23 mouse cellular contexts compared by ENCODE assay signal in the genomic region with DNA sequence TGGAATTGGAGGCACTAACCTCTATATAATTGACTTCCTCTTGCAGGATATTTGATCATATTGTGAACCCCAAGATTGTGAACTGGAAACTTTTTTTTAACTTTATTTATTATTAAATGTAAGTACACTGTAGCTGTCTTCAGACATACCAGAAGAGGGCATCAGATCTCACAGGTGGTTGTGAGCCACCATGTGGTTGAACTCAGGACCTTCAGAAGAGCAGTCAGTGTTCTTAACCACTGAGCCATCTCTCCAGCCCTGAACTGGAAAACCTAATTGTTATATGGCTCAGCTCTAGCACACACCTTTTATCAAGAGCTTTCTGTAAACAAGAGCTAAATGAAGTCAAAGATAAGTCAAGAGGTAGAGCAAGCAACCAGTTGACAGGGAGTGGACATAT. TPM values are rescaled to one million over a fixed set of nuclear protein-coding genes. Genes with fewer than 3 reads are reported as not detected.
DNase-seq lines count a peak whose midpoint lies in the region; ATAC-seq and TF ChIP-seq lines count a peak whose summit lies in the region.
"Had no signal": no experiment of that assay in that cellular context is flagged by ENCODE, and none has a peak within 500 bp of the region (broad histone marks: within the 10 kb centered on the region; RNA-seq: fewer than 3 reads in every experiment).

No protein-coding gene starts in this region.

- intact Hi-C loops in heart, adult 2 months (cut with DNase I): no loop called here

- H3K36me3 ChIP-seq in heart, adult 2 months (ENCODE audit: control insufficient read depth, insufficient read depth, low read length): no peaks in the 10 kb centered on the region
- peaks cover 2% of the 10 kb centered on the region for H3K36me3 ChIP-seq in heart, embryonic 12.5 days
- no peaks in the 10 kb centered on the region for H3K36me3 ChIP-seq in liver, postnatal 0 days (replicated peaks; ENCODE audit: insufficient read depth, low read length)
- H3K36me3 ChIP-seq: stomach, embryonic 15.5 days had no signal

- no peak overlapping the region for H3K9ac ChIP-seq in heart, adult 2 months (ENCODE audit: low read depth, low read length)
- H3K9ac ChIP-seq in heart, embryonic 12.5 days: no peak overlapping the region
- H3K9ac ChIP-seq in liver, postnatal 0 days (replicated peaks): no peak overlapping the region
- H3K9ac ChIP-seq: forebrain, embryonic 12.5 days; limb, embryonic 15.5 days; lung, embryonic 15.5 days; midbrain, embryonic 12.5 days; stomach, embryonic 15.5 days had no signal

- no peak for DNase-seq in heart, adult 2 months
- no peak for DNase-seq in liver, postnatal 0 days
- DNase-seq in liver: no peak
- peak; percentile 54 to 58 for DNase-seq in B cell, adult 2 months
- DNase-seq in cerebellum, adult 9-11 months: no peak
- DNase-seq: adrenal gland, postnatal 36 days; cerebellum, adult 18-20 months; gastrocnemius, postnatal 14 days; kidney, postnatal 10 days had no signal

- H3K4me2 ChIP-seq in heart, embryonic 12.5 days: no peak overlapping the region
- no peak overlapping the region for H3K4me2 ChIP-seq in liver, postnatal 0 days (ENCODE audit: low read depth, low read length)
- H3K4me2 ChIP-seq: forebrain, embryonic 12.5 days; limb, embryonic 15.5 days; lung, embryonic 15.5 days; midbrain, embryonic 12.5 days; stomach, embryonic 15.5 days had no signal

- no peaks in the 10 kb centered on the region for H3K27me3 ChIP-seq in heart, adult 2 months (ENCODE audit: control insufficient read depth, insufficient read depth, low read length)
- no peaks in the 10 kb centered on the region for H3K27me3 ChIP-seq in heart, embryonic 12.5 days (replicated peaks)
- H3K27me3 ChIP-seq in liver, postnatal 0 days (ENCODE audit: insufficient read depth, low read length): no peaks in the 10 kb centered on the region
- H3K27me3 ChIP-seq: forebrain, embryonic 12.5 days; limb, embryonic 15.5 days; lung, embryonic 15.5 days; midbrain, embryonic 12.5 days; stomach, embryonic 15.5 days had no signal

- no peak overlapping the region for H3K4me3 ChIP-seq in heart, adult 2 months
- H3K4me3 ChIP-seq in heart, embryonic 12.5 days: no peak overlapping the region
- H3K4me3 ChIP-seq in liver, postnatal 0 days (ENCODE audit: low read depth, low read length): no peak overlapping the region
- H3K4me3 ChIP-seq in bone marrow, adult 2 months (replicated peaks; ENCODE audit: control insufficient read depth, low read depth, low read length): no peak overlapping the region
- H3K4me3 ChIP-seq: forebrain, embryonic 12.5 days; hindbrain, embryonic 10.5 days; limb, embryonic 15.5 days; lung, embryonic 15.5 days; midbrain, embryonic 12.5 days; stomach, embryonic 15.5 days had no signal

- H3K27ac ChIP-seq in heart, adult 2 months: no peak overlapping the region
- no peak overlapping the region for H3K27ac ChIP-seq in heart, embryonic 12.5 days (ENCODE audit: poor library complexity, severe bottlenecking)
- no peak overlapping the region for H3K27ac ChIP-seq in liver, postnatal 0 days (ENCODE audit: low read depth)
- H3K27ac ChIP-seq in bone marrow, adult 2 months (ENCODE audit: control insufficient read depth, insufficient read depth, low read depth, low read length, poor library complexity): no peak overlapping the region
- H3K27ac ChIP-seq: forebrain, embryonic 12.5 days; hindbrain, embryonic 10.5 days; limb, embryonic 15.5 days; lung, embryonic 15.5 days; midbrain, embryonic 12.5 days; stomach, embryonic 15.5 days had no signal

- no peak for TF ChIP-seq POLR2A in heart, adult 2 months (IDR thresholded peaks at IDR 0.05; ENCODE audit: insufficient read depth, low read depth, low read length)
- no peak for TF ChIP-seq POLR2A in bone marrow, adult 2 months (IDR thresholded peaks at IDR 0.05; ENCODE audit: borderline replicate concordance, control insufficient read depth, low read depth, low read length)

- H3K9me3 ChIP-seq in heart, embryonic 12.5 days (replicated peaks): no peaks in the 10 kb centered on the region
- H3K9me3 ChIP-seq in liver, postnatal 0 days (ENCODE audit: low read length): no peaks in the 10 kb centered on the region
- H3K9me3 ChIP-seq: forebrain, embryonic 12.5 days; hindbrain, embryonic 10.5 days; limb, embryonic 15.5 days; lung, embryonic 15.5 days; midbrain, embryonic 12.5 days; stomach, embryonic 15.5 days had no signal

- no peak for ATAC-seq in heart, embryonic 12.5 days (ENCODE audit: insufficient number of reproducible peaks, low FRiP score)
- ATAC-seq in liver, postnatal 0 days: no peak
- no peak for ATAC-seq in activated CD4-positive, CD25-positive, alpha-beta regulatory T cell, adult 4 months

- no peaks in the 10 kb centered on the region for H3K79me2 ChIP-seq in heart, adult 2 months (replicated peaks; ENCODE audit: control insufficient read depth, insufficient read depth, low read length)

- H3K4me1 ChIP-seq in heart, adult 2 months (ENCODE audit: control insufficient read depth, insufficient read depth, low read length): no peaks in the 10 kb centered on the region
- no peaks in the 10 kb centered on the region for H3K4me1 ChIP-seq in heart, embryonic 12.5 days (replicated peaks)
- 0 out of 2 replicates have a peak, but pooled peaks cover 8% of the 10 kb centered on the region for H3K4me1 ChIP-seq in liver, postnatal 0 days (ENCODE audit: insufficient read depth)
- H3K4me1 ChIP-seq in bone marrow, adult 2 months (ENCODE audit: control insufficient read depth, insufficient read depth, low read length): peaks cover 3% of the 10 kb centered on the region
- H3K4me1 ChIP-seq: forebrain, embryonic 12.5 days; hindbrain, embryonic 10.5 days; limb, embryonic 15.5 days; lung, embryonic 15.5 days; midbrain, embryonic 12.5 days; stomach, embryonic 15.5 days had no signal

- no peak for TF ChIP-seq EP300 in heart, adult 2 months (IDR thresholded peaks at IDR 0.05; ENCODE audit: insufficient read depth, low read depth, low read length)
- TF ChIP-seq EP300 in liver, postnatal 0 days (IDR thresholded peaks at IDR 0.05; ENCODE audit: low read depth): no peak

- TF ChIP-seq CTCF in heart, adult 2 months (IDR thresholded peaks at IDR 0.05): peak; percentile 33
- peak; percentile 61 for TF ChIP-seq CTCF in liver, postnatal 0 days (IDR thresholded peaks at IDR 0.05; ENCODE audit: low read depth)
- TF ChIP-seq CTCF in bone marrow, adult 2 months (IDR thresholded peaks at IDR 0.05; ENCODE audit: control insufficient read depth, insufficient read depth, low read length): peak; percentile 13; the same call in 1 of the 2 replicates

RNA-seq across cellular contexts. Expression of gene Dusp2, which starts 29.8 kb away (rescaled TPM):
- total RNA-seq in heart, adult 2 months (2021): under 1 TPM; 0.44 to 0.45 TPM
- polyA plus RNA-seq in heart, adult 2 months (2012; rRNA removed): 0.97 and 1.1 TPM in 2 replicates
- 23.8 and 26.3 TPM in 2 replicates for polyA plus RNA-seq in heart, embryonic 12.5 days (2016; fragmentation: Nextera tagmentation; extraction: Ambion mirVana)
- polyA plus RNA-seq in liver, postnatal 0 days (2015; fragmentation: Nextera tagmentation; extraction: Ambion mirVana): 5.6 and 5.9 TPM in 2 replicates
- polyA plus RNA-seq in bone marrow, adult 2 months (2011; ENCODE audit: insufficient read depth, insufficient read length, low replicate concordance, missing spikeins): 15.1 and 23.2 TPM in 2 replicates
- polyA plus RNA-seq in activated CD4-positive, CD25-positive, alpha-beta regulatory T cell, adult 4 months (2017; shearing (Covaris generic)): 10 to 100 TPM; 18.6 to 38.6 TPM

RNA-seq across cellular contexts. Expression of gene Astl, which starts 32.3 kb away (rescaled TPM):
- total RNA-seq in heart, adult 2 months (2021): not detected
- polyA plus RNA-seq in heart, adult 2 months (2012; rRNA removed): not detected in 2 replicates
- not detected in 2 replicates for polyA plus RNA-seq in heart, embryonic 12.5 days (2016; fragmentation: Nextera tagmentation; extraction: Ambion mirVana)
- polyA plus RNA-seq in liver, postnatal 0 days (2015; fragmentation: Nextera tagmentation; extraction: Ambion mirVana): not detected in 2 replicates
- not detected in 2 replicates for polyA plus RNA-seq in bone marrow, adult 2 months (2011; ENCODE audit: insufficient read depth, insufficient read length, low replicate concordance, missing spikeins)
- under 1 TPM; 0.28 to 0.37 TPM for polyA plus RNA-seq in activated CD4-positive, CD25-positive, alpha-beta regulatory T cell, adult 4 months (2017; shearing (Covaris generic))
- total RNA-seq: adrenal gland, postnatal 36 days; gastrocnemius, postnatal 14 days; layer of hippocampus, adult 18-20 months; left cerebral cortex, postnatal 25 days had no signal
- polyA plus RNA-seq: forebrain, embryonic 12.5 days; heart, postnatal 0 days; hindbrain, embryonic 10.5 days; intestine, embryonic 14.5 days; lung, embryonic 15.5 days; midbrain, embryonic 12.5 days; neural tube, embryonic 14.5 days; stomach, embryonic 15.5 days had no signal

RNA-seq across cellular contexts. Expression of gene Stard7, which starts 36.1 kb away (rescaled TPM):
- 100 to 1,000 TPM; 150 to 165 TPM for total RNA-seq in heart, adult 2 months (2021)
- polyA plus RNA-seq in heart, adult 2 months (2012; rRNA removed): 64.0 and 151 TPM in 2 replicates
- polyA plus RNA-seq in heart, embryonic 12.5 days (2016; fragmentation: Nextera tagmentation; extraction: Ambion mirVana): 135 and 136 TPM in 2 replicates
- 41.7 and 44.7 TPM in 2 replicates for polyA plus RNA-seq in liver, postnatal 0 days (2015; fragmentation: Nextera tagmentation; extraction: Ambion mirVana)
- polyA plus RNA-seq in bone marrow, adult 2 months (2011; ENCODE audit: insufficient read depth, insufficient read length, low replicate concordance, missing spikeins): 23.7 and 25.4 TPM in 2 replicates
- 10 to 100 TPM; 23.4 to 27.2 TPM for polyA plus RNA-seq in activated CD4-positive, CD25-positive, alpha-beta regulatory T cell, adult 4 months (2017; shearing (Covaris generic))

RNA-seq across cellular contexts. Expression of gene Adra2b, which starts 56.9 kb away (rescaled TPM):
- 1 to 10 TPM in 1 of 2 experiments, under 1 TPM in 1; 0.73 to 1.1 TPM for total RNA-seq in heart, adult 2 months (2021)
- 1.0 and 1.6 TPM in 2 replicates for polyA plus RNA-seq in heart, adult 2 months (2012; rRNA removed)
- 7.1 and 7.6 TPM in 2 replicates for polyA plus RNA-seq in heart, embryonic 12.5 days (2016; fragmentation: Nextera tagmentation; extraction: Ambion mirVana)
- polyA plus RNA-seq in liver, postnatal 0 days (2015; fragmentation: Nextera tagmentation; extraction: Ambion mirVana): 4.7 and 4.8 TPM in 2 replicates
- 0.74 TPM in 1 of 2 replicates, not detected in the other for polyA plus RNA-seq in bone marrow, adult 2 months (2011; ENCODE audit: insufficient read depth, insufficient read length, low replicate concordance, missing spikeins)
- polyA plus RNA-seq in activated CD4-positive, CD25-positive, alpha-beta regulatory T cell, adult 4 months (2017; shearing (Covaris generic)): not detected

RNA-seq across cellular contexts. Expression of gene Tmem127, which starts 58.4 kb away (rescaled TPM):
- 10 to 100 TPM; 24.8 to 27.4 TPM for total RNA-seq in heart, adult 2 months (2021)
- polyA plus RNA-seq in heart, adult 2 months (2012; rRNA removed): 45.6 and 64.8 TPM in 2 replicates
- 24.7 and 27.8 TPM in 2 replicates for polyA plus RNA-seq in heart, embryonic 12.5 days (2016; fragmentation: Nextera tagmentation; extraction: Ambion mirVana)
- polyA plus RNA-seq in liver, postnatal 0 days (2015; fragmentation: Nextera tagmentation; extraction: Ambion mirVana): 10.0 and 11.4 TPM in 2 replicates
- 16.0 and 27.7 TPM in 2 replicates for polyA plus RNA-seq in bone marrow, adult 2 months (2011; ENCODE audit: insufficient read depth, insufficient read length, low replicate concordance, missing spikeins)
- 10 to 100 TPM; 50.2 to 63.5 TPM for polyA plus RNA-seq in activated CD4-positive, CD25-positive, alpha-beta regulatory T cell, adult 4 months (2017; shearing (Covaris generic))

Comparison
In these comparisons a context has a peak if more than half of its experiments do, and no peak if none do; other contexts are left out.
1. DNase-seq: peak in B cell, adult 2 months (2 of 2); none in heart, adult 2 months (0 of 2), liver, postnatal 0 days (single experiment), liver (single experiment) and cerebellum, adult 9-11 months (single experiment).
2. Peak in every context shown above with its lines, with median percentiles within 50 percentile points of each other: CTCF ChIP-seq.